Mouse (Mus musculus): ENCODE data around the gene Pi4kb. TPM values are rescaled to one million over a fixed set of nuclear protein-coding genes. Genes with fewer than 3 reads are reported as not detected.

Gene Pi4kb
- polyA plus RNA-seq, 3 experiments from 2014 or later: 9.1 to 12.7 (median 10.6) TPM

DNA sequence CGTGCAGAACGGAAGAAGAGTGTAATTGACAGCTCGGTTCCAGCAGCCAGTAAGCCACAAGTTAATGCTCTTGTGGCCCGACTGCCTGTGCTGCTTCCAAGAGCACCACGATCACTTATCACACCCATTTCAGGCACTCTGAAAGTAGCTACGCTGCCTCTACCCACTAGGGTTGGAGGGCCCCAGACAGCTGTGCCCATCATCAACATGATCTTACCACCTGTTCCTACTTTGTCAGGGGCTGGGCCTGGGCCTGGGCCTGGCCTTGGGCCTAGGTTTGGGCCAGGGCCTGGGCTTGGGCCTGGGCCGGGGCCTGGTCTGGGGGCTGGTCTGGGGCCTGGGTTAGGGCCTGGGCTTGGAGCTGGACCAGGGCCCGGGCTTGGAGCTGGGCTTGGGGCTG is 16.2 kb upstream of the Pi4kb start:
- no peak for ATAC-seq

DNA sequence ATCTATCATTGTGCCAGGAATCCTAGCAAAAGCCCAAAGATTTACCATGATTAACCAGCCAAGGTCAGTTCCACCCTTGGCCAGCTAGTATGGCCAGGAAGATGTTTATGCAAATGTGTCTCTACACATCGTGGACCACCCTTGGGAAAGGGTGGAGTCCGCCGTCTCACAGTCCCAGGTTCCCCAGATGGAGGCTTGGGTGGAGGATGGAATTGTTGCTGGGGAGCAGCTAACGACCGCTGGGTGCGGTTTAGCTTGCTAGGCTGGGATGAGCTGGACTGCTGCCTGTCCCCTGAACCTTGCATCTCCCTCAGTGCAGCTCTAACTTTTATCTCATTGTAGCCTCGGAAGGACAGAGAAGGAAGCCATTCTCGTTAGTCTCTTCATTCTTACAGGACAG is 14.7 kb upstream of the Pi4kb start:
- no peak for ATAC-seq

DNA sequence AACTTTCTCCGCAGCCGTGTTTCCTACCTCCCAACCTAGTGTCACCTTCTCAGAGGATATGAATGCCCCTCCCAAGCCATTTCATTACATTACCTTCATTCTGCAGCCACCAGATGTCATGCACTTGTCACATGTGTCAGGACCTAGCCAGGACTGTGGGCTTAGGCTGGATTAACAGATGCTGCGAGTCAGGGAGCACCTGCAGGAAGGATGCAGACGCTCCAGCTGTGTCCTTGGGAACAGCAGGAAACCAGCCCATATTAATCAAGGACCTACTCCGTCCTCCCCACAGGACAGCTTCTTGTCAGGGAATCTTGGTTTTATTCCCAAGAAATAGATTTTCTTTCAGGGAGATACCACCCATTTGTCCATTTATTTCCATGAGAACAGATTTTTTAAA is 14.2 kb upstream of the Pi4kb start:
- no peak for ATAC-seq

DNA sequence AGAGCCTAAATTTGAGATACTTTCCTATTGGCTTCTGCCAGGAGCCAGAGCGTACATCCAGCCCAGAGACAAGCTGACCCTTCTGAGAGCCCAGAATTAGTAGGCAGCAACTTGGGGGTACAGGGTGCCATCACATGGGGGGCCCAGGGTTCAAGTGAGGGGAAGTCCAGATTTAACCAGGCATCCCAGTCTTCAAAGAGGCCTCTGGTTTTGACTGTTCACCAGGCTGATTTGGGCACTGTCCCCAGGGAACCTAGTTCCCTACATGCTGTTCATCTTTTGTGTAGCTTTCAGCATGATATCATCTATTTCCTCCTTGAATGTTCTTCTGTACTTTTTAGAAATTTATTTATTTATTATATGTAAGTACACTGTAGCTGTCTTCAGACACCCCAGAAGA is 9.5 kb upstream of the Pi4kb start:
- ATAC-seq: no peak

DNA sequence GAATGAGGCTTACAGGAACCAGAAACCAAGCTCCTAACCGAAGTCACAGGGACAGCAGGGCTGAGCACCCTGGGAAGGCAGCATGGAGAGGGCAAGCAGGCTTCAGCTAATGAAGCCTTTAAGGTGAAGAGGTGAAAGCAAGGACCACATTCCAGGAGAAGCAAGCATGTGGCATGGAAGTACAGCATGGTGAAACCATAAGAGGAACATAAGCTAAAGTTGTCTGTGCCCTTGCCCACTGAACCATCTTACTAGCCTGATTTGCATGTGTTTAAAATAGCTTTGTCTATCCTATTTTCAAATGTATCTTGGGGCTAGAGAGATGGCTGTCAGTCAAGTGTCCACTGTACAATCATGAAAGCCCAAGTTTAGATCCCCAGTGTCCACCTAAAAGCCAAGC is 8.7 kb upstream of the Pi4kb start:
- no peak for ATAC-seq

DNA sequence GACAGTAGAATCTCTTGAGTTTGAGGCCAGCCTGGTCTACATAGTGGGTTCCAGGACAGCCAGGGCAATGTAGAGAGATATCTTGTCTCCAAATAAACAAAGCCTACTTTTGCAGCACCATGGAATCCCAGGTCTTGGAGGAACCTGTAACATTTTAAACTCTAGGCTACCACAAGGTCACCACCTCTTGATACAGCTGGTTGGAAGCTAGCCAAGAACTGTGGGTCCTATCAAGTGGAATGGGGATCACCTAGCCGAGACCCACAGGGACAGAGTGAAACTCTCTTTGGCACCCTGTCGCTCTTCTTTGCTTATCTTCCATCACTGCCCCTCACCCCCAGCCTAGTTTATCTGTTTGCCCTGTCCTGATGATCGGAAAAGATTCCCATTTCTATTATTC is 2.0 kb upstream of the Pi4kb start:
- no peak for ATAC-seq

DNA sequence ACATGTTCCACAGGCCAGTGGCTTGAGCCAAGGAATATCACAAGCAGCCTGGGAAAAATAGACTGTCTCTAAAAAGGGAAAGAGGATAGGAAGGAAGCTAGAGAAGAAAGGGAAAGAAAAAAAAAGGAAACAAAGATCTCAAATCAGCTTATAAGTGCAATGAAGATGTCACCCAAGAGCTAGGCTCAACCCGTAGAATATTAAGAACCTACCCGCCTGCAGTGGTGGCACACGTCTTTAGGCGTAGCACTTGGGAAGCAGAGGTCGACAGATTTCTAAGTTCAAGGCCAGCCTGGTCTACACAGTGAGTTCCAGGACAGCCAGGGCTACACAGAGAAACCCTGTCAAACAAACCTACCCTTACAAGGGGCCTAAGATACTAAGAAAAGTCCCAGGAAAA is 911 bp upstream of the Pi4kb start:
- no peak for ATAC-seq

DNA sequence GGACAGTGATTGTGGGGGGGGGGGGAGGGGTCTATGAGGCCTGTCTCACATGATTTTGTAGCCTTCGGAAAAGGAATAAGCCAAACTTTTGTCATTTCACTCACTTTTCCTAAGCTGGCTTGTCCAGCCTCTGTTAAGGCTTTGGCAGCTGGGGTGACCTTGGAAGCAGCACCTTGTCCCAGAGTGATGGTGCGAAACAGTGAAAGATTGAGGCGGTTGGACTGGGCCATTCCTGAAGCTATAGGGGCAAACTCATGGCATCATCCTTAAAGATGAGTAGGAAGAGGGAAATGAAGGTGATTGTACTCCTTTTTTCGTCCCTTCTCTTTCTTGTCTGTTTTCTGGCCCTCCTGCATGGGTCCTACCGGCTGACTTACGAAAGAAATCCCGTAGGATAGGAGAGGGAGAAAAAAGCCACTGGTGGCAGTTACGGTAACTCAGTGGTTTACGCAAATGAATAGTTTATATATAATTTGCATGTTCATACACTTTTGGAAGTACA is 454 bp upstream of the Pi4kb start:
- ATAC-seq: peak; percentile 11

DNA sequence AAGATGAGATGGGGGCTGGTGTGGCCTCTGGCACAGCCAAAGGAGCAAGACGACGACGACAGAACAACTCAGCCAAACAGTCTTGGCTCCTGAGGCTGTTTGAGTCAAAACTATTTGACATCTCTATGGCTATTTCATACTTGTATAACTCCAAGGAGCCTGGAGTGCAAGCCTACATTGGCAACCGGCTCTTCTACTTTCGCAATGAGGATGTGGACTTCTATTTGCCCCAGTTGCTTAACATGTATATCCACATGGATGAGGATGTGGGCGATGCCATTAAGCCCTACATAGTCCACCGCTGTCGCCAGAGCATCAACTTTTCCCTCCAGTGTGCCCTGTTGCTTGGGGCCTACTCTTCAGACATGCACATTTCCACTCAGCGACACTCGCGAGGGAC is 9.8 kb downstream of the Pi4kb start:
- ATAC-seq: no peak

DNA sequence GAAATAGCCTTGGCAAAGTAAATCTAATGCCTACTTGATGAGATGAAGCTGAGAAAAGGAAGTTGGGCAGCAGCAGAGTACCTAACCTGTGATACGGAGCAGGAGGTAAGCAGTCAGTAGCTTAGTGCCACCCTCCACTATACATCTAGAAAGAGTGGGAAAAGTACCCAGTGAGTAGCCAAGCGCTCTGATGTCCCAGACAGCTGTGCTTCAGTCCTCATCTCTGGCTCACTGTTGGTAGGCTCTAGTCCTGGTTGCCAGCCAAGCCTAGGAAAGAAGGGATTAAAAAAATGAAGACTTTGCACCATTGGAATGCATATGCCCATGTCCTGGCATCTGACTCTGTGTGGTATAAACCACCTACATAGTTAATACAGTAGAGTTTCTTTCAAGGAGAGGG is 11.0 kb downstream of the Pi4kb start:
- ATAC-seq: no peak

DNA sequence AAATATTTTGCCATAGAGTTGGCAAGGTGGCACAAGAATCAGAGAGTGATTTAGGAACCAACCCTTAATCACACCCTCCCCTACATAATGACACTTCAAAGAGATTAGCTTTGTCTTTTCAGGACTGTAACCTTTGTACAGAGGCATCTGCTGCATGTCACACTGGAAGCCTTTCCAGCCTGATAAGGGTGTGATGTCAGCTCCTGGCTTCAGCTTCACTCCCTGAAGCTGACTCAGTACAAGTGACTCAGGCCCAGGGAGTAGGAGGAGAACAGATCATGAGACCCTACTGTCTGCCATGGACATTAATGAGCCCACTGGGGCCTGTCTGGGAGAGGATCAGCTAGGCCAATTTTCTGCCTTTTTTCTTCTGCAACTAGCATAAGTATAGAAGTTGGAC is 13.0 kb downstream of the Pi4kb start:
- no peak for ATAC-seq

DNA sequence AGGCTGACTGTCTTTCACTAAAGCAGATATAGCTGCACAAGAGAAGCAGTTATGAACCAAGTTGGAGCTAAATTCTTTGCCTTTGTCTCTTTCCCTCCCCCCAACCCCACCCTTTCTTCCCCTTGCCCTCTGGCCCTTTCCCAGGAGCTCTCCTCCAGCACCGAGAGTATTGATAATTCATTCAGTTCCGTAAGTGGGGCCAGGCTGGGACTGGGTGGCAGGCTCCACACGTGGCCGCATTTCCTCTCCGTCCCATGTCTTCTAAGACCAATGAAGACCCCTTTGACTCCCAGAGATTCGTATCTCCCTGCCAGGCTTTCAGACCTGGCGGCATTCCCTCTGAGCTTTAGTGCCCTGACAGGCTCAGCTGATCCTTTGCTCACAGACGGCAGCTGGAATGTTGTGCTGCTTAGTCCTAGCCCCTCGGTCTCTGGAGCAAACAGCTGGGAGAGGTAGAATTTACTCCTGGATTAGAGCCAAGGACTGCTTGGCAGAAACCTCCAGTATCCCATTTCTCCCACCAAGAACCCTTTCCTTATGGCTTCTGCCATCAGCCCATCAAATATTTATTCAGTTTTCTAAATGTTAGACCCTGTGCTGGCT is 14.7 kb downstream of the Pi4kb start:
- no peak for ATAC-seq

DNA sequence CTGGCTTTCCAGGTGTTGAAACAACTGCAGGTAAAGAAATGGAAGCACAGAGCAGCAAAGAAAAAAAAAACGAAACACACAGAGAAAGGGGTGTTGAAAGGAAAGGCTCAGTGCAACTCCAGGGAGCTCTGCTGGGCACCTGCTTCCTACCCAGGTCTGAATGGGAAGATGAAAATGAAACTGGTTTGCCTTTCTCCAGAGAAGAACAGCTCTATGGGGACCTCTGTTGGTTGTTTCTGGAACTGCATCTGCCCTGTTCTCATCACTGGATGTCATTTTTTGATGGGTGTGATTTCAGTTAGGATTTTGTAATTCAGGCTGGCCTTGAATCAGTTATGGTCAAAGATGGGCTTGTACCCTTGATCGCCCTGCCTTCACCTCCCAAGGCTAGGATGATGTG is 22.4 kb downstream of the Pi4kb start:
- peak; percentile 78 for ATAC-seq

DNA sequence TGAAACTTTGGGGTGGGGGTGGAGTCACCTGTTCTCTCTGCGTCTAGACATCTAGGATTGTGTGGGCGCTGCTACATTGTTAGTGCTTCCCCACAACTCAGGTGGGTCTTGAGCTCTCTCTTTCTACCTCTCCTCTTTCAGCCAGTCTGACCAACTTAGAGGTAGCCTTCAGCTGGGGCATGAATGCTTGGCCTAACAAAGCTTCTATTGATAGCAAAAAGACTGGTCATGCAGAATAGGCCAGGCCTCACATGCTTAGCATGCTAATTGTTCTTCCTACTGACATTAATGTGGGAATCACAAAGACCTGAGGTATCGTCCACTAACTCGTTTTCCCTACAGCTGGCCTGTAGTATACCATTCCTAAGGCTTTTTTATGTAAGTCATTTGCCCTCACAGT is 28.0 kb downstream of the Pi4kb start:
- ATAC-seq: no peak

DNA sequence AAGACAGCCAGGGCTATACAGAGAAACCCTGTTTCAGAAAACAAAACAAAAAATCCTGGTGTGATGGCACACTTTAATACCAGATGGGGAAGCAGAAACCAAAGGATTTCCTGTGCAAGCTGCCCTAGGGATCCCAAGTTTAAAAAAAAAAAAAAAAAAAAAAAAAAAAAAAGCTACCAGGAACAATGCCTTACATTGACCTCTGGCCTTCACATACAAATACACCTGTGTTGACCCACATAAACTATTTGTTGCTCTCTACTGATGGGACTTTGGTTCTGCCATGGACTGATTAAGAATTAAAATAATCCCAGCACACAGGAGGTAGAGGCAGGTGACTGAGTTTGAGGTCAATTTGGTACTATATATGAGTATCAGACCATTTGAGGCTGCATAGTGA is 28.7 kb downstream of the Pi4kb start:
- no peak for ATAC-seq

DNA sequence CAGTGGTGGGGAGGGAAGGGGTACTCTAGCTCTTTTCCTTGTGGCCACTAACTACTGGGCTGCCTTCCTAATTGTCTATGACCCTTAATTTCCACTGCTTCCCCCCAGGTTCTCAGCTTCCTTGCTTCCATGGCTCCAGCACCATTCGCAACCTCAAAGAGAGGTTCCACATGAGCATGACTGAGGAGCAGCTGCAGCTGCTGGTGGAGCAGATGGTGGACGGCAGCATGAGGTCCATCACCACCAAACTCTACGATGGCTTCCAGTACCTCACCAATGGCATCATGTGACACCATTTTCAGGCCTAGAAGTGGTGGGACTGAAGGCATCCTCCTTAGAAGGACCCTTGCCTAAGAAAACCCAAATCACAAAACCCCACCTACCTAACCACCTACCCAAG is 31.1 kb downstream of the Pi4kb start:
- ATAC-seq: no peak

DNA sequence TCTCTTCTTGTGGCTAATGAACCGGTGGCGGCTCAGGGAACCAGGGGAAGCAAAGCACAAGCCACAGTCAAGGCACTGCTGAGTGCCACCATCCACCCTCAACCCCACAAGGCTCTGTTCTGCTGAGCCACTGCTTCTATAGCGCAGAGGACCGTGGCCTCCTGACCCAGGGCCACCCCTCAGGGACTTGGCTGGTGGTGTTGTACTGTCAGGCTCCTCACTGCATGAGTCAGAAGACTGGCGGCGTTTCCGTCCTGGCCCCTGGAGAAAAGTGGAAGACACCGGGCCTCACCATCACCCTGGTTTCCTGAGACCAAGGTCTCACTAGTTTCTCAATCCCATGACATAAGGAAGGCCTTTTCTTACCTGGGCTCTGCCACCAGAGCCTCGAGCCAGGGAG is 33.2 kb downstream of the Pi4kb start:
- no peak for ATAC-seq

DNA sequence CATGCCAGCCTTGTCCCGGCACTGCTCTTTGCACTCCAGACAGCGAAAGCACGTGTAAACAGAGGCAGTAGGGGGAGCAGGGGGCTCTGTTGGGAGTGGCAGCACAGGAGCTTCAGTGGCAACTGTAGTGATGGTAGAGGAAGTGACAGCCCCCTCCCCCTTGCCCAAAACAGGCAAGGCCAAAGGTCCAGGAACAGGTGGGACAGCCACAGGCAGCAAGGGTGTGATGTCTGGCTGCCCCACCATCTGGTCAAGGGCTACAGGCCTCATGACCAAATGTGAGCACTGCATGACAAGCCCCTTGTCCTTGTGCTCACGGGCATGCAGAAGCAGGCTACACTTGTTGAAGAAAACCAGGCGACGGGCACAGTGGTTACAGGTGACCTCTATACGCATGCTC is 35.9 kb downstream of the Pi4kb start:
- ATAC-seq: no peak

DNA sequence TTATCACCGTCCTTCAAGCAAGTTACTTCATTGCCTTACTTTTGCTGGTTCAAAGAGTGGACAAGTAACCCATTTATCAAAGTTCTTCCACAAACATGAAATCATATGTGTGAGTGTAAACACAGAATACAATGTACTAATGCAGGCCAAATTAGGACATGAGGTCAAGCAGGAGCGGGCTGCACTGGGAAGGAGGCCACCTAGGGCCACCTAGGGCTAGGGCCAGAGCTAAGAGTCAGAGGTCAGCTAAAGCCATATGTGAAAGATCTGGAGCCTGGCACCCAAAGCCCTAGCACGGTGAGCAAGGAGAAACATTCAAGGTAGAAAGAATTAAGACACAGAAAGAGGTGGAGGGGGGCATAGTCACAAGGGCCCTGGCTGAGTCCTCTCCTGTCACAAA is 38.5 kb downstream of the Pi4kb start:
- no peak for ATAC-seq

DNA sequence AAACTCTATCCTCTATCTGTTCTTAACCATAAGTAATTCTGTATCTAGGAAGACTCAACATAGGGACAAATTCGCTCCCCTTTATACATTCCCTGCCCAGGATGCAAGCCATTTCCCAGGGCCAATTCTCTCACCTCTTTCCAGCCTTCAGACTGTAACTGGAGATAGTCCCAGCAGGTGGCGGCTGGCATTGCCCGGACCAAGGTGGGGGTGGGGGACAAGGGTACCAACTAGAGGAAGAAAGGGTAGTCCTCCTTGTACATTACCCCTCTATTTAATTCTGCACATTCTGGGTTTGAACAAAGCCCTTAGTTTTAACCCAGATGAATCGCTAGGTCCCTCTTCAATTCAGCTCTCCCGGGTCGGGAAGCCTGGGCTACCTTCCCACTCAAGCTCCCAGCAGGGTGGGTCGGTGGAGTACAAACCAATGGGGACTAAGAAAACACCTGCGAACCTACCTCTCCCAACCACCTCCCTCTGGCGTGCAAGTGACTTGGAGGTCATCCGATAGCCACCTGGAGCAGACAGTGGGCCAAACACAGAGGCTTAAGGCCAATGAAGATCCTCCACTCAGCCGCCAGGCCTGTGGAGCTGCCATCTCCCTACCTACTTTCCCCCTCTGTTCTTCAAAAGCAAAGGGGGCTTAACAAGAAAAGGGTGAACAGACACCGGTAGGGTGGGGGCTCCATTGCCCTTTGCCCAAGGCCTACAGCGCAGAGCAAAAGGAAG is 39.3 kb downstream of the Pi4kb start:
- no peak for ATAC-seq

DNA sequence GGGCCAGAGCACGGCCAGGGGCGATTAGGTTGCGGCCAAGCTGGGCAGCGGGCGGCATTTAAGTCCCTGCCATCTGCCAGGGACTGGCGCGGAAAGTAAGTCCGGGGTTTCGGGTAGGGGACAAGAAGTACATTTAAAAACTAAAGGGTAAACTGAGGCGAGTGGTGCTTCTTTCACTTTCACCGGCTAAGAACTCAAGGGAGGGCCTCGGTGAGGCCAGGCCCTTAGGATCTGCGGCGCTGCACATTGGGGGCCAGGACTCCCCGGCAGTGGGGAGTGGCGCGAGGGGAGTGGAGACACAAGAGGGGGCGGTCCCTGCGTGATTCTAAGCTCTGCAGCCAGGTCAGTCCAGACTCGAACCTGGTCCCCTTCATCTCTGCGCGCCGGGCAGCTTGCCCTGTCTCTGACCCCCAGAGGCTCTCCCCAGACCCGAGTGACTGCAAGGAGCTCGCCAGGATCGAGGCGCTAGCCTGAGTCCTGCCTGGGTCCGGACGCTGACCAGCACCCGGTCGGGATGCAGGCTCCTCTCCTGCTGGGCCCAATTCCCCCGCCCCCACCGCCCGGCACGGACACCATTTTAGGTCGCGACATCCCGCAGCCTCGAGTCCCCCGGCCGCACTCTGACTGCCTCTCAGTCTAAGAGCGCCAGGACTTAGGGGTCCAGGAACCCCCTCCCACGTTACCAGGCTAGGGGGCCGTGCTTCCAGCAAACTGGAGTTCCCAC is 40.1 kb downstream of the Pi4kb start:
- ATAC-seq: no peak

DNA sequence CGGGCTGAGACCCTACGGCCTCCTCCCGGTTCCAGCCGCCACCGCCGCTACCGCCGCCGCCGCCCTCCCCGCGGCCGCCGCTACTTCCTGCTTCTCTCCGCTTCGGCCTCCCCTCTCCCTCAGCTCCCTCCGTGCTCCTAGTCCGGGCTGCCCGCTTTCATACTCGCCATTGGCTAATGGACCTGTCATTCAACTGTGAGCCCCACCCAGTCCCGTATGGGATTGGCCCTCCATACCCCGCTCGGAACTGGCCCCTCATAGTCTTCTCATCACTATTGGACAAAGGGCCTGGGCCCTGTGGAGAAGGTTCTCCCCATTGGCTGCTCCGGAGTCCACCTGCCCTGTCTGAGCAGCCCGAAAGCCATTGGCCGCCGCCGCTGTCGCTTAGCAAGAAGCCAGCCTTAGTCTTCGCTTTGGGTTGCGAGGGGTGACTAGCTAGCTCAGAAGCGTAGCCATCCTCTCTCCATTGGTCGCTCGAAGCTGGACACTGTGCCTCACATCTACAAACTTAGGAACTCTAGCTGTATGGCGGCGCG is 40.9 kb downstream of the Pi4kb start, which contains the start of gene Zfp687:
Gene Zfp687, minus strand, starts transcription at position 112 of the 536 bp plus-strand sequence.
- peak; percentile 90 for ATAC-seq

DNA sequence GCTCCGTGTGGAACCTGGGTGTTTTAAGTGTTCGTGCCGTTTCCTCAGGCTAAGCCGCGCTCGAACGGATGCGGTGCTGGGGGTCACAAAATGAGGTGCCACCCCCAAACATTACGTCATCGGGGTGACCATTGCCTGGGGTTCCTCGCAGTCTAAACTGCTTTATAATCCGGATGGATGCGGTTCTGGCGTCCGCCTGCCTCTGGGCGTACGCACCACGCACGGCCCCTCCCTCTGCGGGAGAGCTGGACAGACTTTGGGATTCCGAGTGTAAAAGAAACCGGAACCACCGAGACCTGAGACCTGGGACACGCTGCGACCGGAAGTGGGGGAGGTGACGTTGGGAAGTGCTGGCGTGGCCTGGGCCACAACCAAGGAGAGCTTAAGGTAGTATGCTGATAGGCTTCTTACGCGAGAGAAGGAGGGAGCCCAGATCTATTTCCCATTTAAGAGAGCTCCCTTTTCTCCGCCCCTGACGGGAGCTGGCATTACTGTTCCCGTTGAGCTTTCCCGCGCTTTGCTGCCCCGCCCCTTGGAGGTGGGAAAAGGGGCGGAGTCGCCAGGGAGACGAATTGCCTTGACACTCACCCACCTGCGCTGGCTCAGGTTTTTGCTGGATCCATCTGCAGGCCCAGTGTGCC is 41.5 kb downstream of the Pi4kb start:
- ATAC-seq: peak; percentile 60

All from inflammation-experienced regulatory T-cells, adult 6 months (primary cell).